10 mouse cellular contexts compared by ENCODE assay signal in the genomic region with DNA sequence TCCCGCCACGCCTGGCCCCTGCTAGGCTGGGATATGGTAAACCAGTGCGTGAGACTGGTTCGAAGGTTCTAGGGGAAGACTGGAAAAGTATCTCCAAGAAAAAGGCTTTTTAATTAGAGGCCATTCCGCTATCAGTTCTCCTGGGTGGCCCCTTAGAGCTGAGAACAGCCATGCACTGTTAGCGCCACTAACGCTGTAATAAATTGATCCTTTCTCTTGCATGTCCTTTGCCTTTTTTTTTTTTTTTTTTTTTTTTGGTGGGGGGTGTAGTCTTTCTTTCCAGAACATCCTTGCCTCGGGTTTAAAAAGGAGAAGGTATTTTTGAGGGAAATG. TPM values are rescaled to one million over a fixed set of nuclear protein-coding genes. Genes with fewer than 3 reads are reported as not detected.
DNase-seq lines count a peak whose midpoint lies in the region; ATAC-seq and TF ChIP-seq lines count a peak whose summit lies in the region.
"Had no signal": no experiment of that assay in that cellular context is flagged by ENCODE, and none has a peak within 500 bp of the region (broad histone marks: within the 10 kb centered on the region; RNA-seq: fewer than 3 reads in every experiment).

No protein-coding gene starts in this region.

- TF ChIP-seq CTCF in liver, adult 2 months (IDR thresholded peaks at IDR 0.05; ENCODE audit: low read depth, low read length), result no peak
- no peak for TF ChIP-seq CTCF in cerebellum, adult 2 months (IDR thresholded peaks at IDR 0.05; ENCODE audit: borderline replicate concordance, insufficient read depth, low read depth, low read length)

- WGBS in liver, adult 2 months, result 77% methylated on average over 8 of the region's 8 CpGs
- WGBS in forebrain, embryonic 11.5 days, result 29% methylated on average over 8 of the region's 8 CpGs
- 24% methylated on average over 8 of the region's 8 CpGs for WGBS in intestine, embryonic 15.5 days
- 34% methylated on average over 8 of the region's 8 CpGs for WGBS in neural tube, embryonic 12.5 days
- WGBS in cerebellum, adult 2 months, result 81% methylated on average over 8 of the region's 8 CpGs

- H3K9me3 ChIP-seq in forebrain, embryonic 11.5 days (ENCODE audit: control insufficient read depth, low read length), result no peaks in the 10 kb centered on the region
- no peaks in the 10 kb centered on the region for H3K9me3 ChIP-seq in intestine, embryonic 15.5 days
- H3K9me3 ChIP-seq in neural tube, embryonic 12.5 days, result no peaks in the 10 kb centered on the region

- no peak for DNase-seq in liver, adult 2 months (ENCODE audit: extremely low read depth, low read depth, low spot score)
- DNase-seq in liver, result no peak
- DNase-seq in forebrain, embryonic 11.5 days (ENCODE audit: low spot score), result no peak
- DNase-seq in thymus, postnatal 25 days, result no peak
- DNase-seq in frontal cortex, postnatal 10 days (ENCODE audit: low spot score in 2 of 2), result no peak
- DNase-seq in cerebellum, adult 2 months, result no peak
- DNase-seq: lung, postnatal 14 days had no signal

- 0 out of 2 replicates have a peak overlapping the region, but pooled peaks have one; percentile 19 for H3K27ac ChIP-seq in liver, adult 2 months (replicated peaks; ENCODE audit: insufficient read depth, low read depth, low read length)
- H3K27ac ChIP-seq in forebrain, embryonic 11.5 days (ENCODE audit: low read depth, low read length), result no peak overlapping the region
- H3K27ac ChIP-seq in intestine, embryonic 15.5 days, result no peak overlapping the region
- no peak overlapping the region for H3K27ac ChIP-seq in neural tube, embryonic 12.5 days
- no peak overlapping the region for H3K27ac ChIP-seq in cerebellum, adult 2 months (ENCODE audit: insufficient read depth, low read length)

- H3K4me1 ChIP-seq in liver, adult 2 months (ENCODE audit: control insufficient read depth, insufficient read depth, low read length), result no peaks in the 10 kb centered on the region
- 0 out of 2 replicates have a peak, but pooled peaks cover 2% of the 10 kb centered on the region for H3K4me1 ChIP-seq in forebrain, embryonic 11.5 days (replicated peaks; ENCODE audit: control insufficient read depth, insufficient read depth, low read length)
- peaks cover 9% of the 10 kb centered on the region; the same call in 1 of the 2 replicates for H3K4me1 ChIP-seq in intestine, embryonic 15.5 days (replicated peaks)
- no peaks in the 10 kb centered on the region for H3K4me1 ChIP-seq in neural tube, embryonic 12.5 days
- no peaks in the 10 kb centered on the region for H3K4me1 ChIP-seq in cerebellum, adult 2 months (ENCODE audit: control insufficient read depth, insufficient read depth, low read length)

- no peak overlapping the region for H3K9ac ChIP-seq in liver, adult 2 months (ENCODE audit: low read depth, low read length)
- H3K9ac ChIP-seq in forebrain, embryonic 11.5 days (ENCODE audit: low read length), result no peak overlapping the region
- no peak overlapping the region for H3K9ac ChIP-seq in intestine, embryonic 15.5 days
- H3K9ac ChIP-seq in neural tube, embryonic 12.5 days, result no peak overlapping the region

- no peaks in the 10 kb centered on the region for H3K36me3 ChIP-seq in liver, adult 2 months (ENCODE audit: control insufficient read depth, insufficient read depth, low read length)
- no peaks in the 10 kb centered on the region for H3K36me3 ChIP-seq in forebrain, embryonic 11.5 days (ENCODE audit: control insufficient read depth, insufficient read depth, low read length)
- H3K36me3 ChIP-seq in intestine, embryonic 15.5 days, result no peaks in the 10 kb centered on the region
- no peaks in the 10 kb centered on the region for H3K36me3 ChIP-seq in neural tube, embryonic 12.5 days

- H3K4me2 ChIP-seq in forebrain, embryonic 11.5 days (ENCODE audit: low read depth, low read length, severe bottlenecking), result peak overlapping the region; percentile 40
- H3K4me2 ChIP-seq in intestine, embryonic 15.5 days (replicated peaks), result peak overlapping the region; percentile 48
- peak overlapping the region; percentile 47 for H3K4me2 ChIP-seq in neural tube, embryonic 12.5 days (replicated peaks)

- H3K4me3 ChIP-seq in liver, adult 2 months (ENCODE audit: insufficient read depth, low read depth, low read length), result no peak overlapping the region
- H3K4me3 ChIP-seq in forebrain, embryonic 11.5 days (ENCODE audit: low read depth, low read length), result no peak overlapping the region
- H3K4me3 ChIP-seq in intestine, embryonic 15.5 days (replicated peaks), result peak overlapping the region; percentile 9; the same call in 1 of the 2 replicates
- no peak overlapping the region for H3K4me3 ChIP-seq in neural tube, embryonic 12.5 days
- H3K4me3 ChIP-seq in cerebellum, adult 2 months (replicated peaks; ENCODE audit: insufficient read depth, low read depth, low read length), result no peak overlapping the region
- H3K4me3 ChIP-seq: erythroblast, embryonic 14.5 days had no signal

- no peak for TF ChIP-seq POLR2A in liver, adult 2 months (IDR thresholded peaks at IDR 0.05; ENCODE audit: extremely low read depth, insufficient read depth, low read length)
- no peak for TF ChIP-seq POLR2A in cerebellum, adult 2 months (IDR thresholded peaks at IDR 0.05; ENCODE audit: borderline replicate concordance, insufficient read depth, low read length)

- H3K27me3 ChIP-seq in liver, adult 2 months (ENCODE audit: control insufficient read depth, insufficient read depth, low read length), result no peaks in the 10 kb centered on the region
- no peaks in the 10 kb centered on the region; the same call in none of the 2 replicates for H3K27me3 ChIP-seq in forebrain, embryonic 11.5 days (ENCODE audit: control insufficient read depth, insufficient read depth, low read length)
- H3K27me3 ChIP-seq in intestine, embryonic 15.5 days (replicated peaks), result 0 out of 2 replicates have a peak, but pooled peaks cover 3% of the 10 kb centered on the region
- no peaks in the 10 kb centered on the region for H3K27me3 ChIP-seq in neural tube, embryonic 12.5 days (replicated peaks)
- H3K27me3 ChIP-seq in cerebellum, adult 2 months (ENCODE audit: control insufficient read depth, insufficient read depth, low read length), result no peaks in the 10 kb centered on the region

- ATAC-seq in forebrain, embryonic 11.5 days (replicated peaks; ENCODE audit: low FRiP score), result peak; percentile 52; the same call in 1 of the 2 replicates
- peak; percentile 52; the same call in 1 of the 2 replicates for ATAC-seq in intestine, embryonic 15.5 days
- ATAC-seq in neural tube, embryonic 12.5 days (ENCODE audit: low FRiP score, low read depth), result no peak

- H3K79me2 ChIP-seq in liver, adult 2 months (ENCODE audit: control insufficient read depth, insufficient read depth, low read length), result no peaks in the 10 kb centered on the region

RNA-seq across cellular contexts. Expression of a gene that starts 32.6 kb away (rescaled TPM):
- total RNA-seq in liver, adult 2 months (2014; rRNA removed), result 1.3 and 1.5 TPM in 2 replicates
- polyA plus RNA-seq in liver, adult 2 months (2012; rRNA removed), result 0.61 and 0.75 TPM in 2 replicates
- 139 and 181 TPM in 2 replicates for polyA plus RNA-seq in forebrain, embryonic 11.5 days (2014; fragmentation: Nextera tagmentation; extraction: Ambion mirVana)
- polyA plus RNA-seq in intestine, embryonic 15.5 days (2015; fragmentation: Nextera tagmentation; extraction: Ambion mirVana), result 26.6 and 32.7 TPM in 2 replicates
- polyA plus RNA-seq in neural tube, embryonic 12.5 days (2016; fragmentation: Nextera tagmentation; extraction: Ambion mirVana), result 392 and 466 TPM in 2 replicates
- 58.4 and 74.3 TPM in 2 replicates for polyA plus RNA-seq in cerebellum, adult 2 months (2012; rRNA removed)

Comparison
In these comparisons a context has a peak if more than half of its experiments do, and no peak if none do; other contexts are left out.
1. RNA of a gene that starts 32.6 kb away (polyA plus RNA-seq): 392 to 466 TPM in neural tube, embryonic 12.5 days, 139 to 181 TPM in forebrain, embryonic 11.5 days, 58.4 to 74.3 TPM in cerebellum, adult 2 months and 26.6 to 32.7 TPM in intestine, embryonic 15.5 days; 0.61 to 0.75 TPM in liver, adult 2 months; every median in the first group is over 10 times any median in the second.
2. Peak in every context shown above with its lines, with median percentiles within 50 percentile points of each other: H3K4me2 ChIP-seq.